Mouse (Mus musculus) embryonic facial prominence, embryonic 14.5 days (tissue): ENCODE measurements around the gene Galr3. TPM values are rescaled to one million over a fixed set of nuclear protein-coding genes. Genes with fewer than 3 reads are reported as not detected.
A peak's percentile ranks its signal among the peaks of the same experiment; 100 is the strongest.

Source experiments
- ATAC-seq: fragments of 200-750 bp; cut with Nextera tagmentation; 2 replicates; pipeline ENCODE4 v1.8.0; 2017; ENCODE audit warnings: low read depth, moderate number of reproducible peaks, moderate TSS enrichment
- DNase-seq: peaks from one replicate; pipeline ENCODE4 v3.0.0-alpha.2; 2015; ENCODE audit warnings: low spot score
- H3K27ac ChIP-seq: fragments of 300-500 bp; sonication (generic); replicated peaks from 2 replicates; pipeline ENCODE4 v1.5.1; 2014; ENCODE audit warnings: low read depth, mild to moderate bottlenecking, low read length, moderate library complexity
- H3K27me3 ChIP-seq: fragments of 300-500 bp; sonication (generic); replicated peaks from 2 replicates; pipeline ENCODE4 v1.6.1; 2014; ENCODE audit warnings: low read length; ENCODE audit not compliant: control insufficient read depth, insufficient read depth
- H3K36me3 ChIP-seq: fragments of 300-500 bp; sonication (generic); 2 replicates; pipeline ENCODE4 v1.6.1; 2014; ENCODE audit warnings: low read length, mixed read lengths; ENCODE audit not compliant: control insufficient read depth, insufficient read depth
- H3K4me1 ChIP-seq: fragments of 300-500 bp; sonication (generic); 2 replicates; pipeline ENCODE4 v1.6.1; 2014; ENCODE audit warnings: antibody characterized with exemption, low read length; ENCODE audit not compliant: control insufficient read depth, insufficient read depth
- H3K4me2 ChIP-seq: fragments of 300-500 bp; sonication (generic); 2 replicates; pipeline ENCODE4 v1.6.1; 2014; ENCODE audit warnings: low read depth, mild to moderate bottlenecking, low read length, moderate library complexity, mixed read lengths
- H3K4me3 ChIP-seq: fragments of 300-500 bp; sonication (generic); 2 replicates; pipeline ENCODE4 v1.5.1; 2014; ENCODE audit warnings: low read depth, mild to moderate bottlenecking, low read length
- H3K9ac ChIP-seq: fragments of 300-500 bp; sonication (generic); 2 replicates; pipeline ENCODE4 v1.6.1; 2014; ENCODE audit warnings: low read depth, mild to moderate bottlenecking, low read length, moderate library complexity, mixed read lengths
- H3K9me3 ChIP-seq: fragments of 300-500 bp; sonication (generic); 2 replicates; pipeline ENCODE4 v1.6.1; 2016; ENCODE audit warnings: low read length; ENCODE audit not compliant: control insufficient read depth
- whole genome bisulfite sequencing: fragments of 180-500 bp; shearing (Covaris S2); extraction: QIAGEN DNeasy Blood & Tissue Kit; methylation state at CpG from one replicate; pipeline ENCODE4 v1.1.7; 2014; 5-methylcytosine and 5-hydroxymethylcytosine counted together
- polyA plus RNA-seq: library from polyadenylated mRNA; unstranded; fragments of >200 nt; fragmentation: Nextera tagmentation; extraction: Ambion mirVana; gene quantifications from 2 replicates; pipeline ENCODE4 v1.2.1, GENCODE M21; 2014

Gene Galr3
- polyA plus RNA-seq, 1 experiment from 2014 or later = not detected

DNA sequence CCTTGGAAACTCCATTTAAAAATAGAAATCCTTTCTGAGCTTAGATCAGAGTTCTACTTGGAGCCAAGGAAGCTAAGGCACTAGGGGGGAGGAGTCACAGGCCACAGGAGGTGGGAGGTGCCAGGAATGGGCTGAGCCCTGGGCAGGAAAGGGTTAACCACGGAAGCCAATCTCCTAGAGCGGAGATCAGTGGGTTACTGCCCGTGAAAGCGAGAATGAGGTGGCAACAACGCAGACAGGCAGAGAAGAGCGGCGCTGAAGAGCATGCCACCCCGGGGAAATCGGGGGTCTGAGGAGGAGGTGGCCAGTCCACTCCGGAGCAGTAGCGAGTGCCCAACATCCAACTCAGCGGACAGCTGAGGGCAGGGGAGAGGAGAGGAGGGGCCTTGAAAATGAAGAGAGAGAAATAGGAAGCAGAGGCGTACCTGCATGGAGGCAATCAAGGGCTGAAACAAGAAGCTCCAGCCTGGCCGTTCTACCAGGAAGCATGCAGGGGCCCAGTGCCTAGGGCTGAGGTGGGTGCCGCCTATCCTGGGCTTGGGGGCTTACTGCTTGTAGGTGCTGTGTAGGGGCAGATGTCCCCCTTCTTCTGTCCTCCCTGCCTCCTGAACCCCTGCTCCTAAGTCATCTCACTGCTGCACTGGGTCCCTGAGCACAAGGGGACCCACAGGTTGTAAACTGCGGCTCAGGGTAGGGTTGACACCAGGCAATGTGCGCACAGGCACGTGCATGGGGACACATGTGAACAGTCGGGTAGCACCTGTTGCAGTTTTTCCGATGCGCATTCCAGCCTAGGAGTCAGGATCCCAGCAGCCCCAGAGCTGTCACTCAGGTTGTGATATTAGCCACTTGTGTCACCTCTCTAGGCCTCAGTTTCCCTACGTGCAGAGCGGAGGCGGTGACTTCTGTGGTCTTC lies 926 bp upstream of the Galr3 start:
- Histone ChIP-seq H3K4me1 (peaks cover 11% of the 10 kb centered on the region; the same call in 1 of the 2 replicates), H3K9ac (peak overlapping the region; percentile 35; the same call in 1 of the 2 replicates), H3K4me2 (peak overlapping the region; percentile 50), H3K4me3 (peak overlapping the region; percentile 23), H3K27ac (no peak overlapping the region), H3K36me3 (peaks cover 18% of the 10 kb centered on the region), H3K9me3 (no peaks in the 10 kb centered on the region), H3K27me3 (peaks cover 38% of the 10 kb centered on the region)
- ATAC-seq (no peak), DNase-seq (peak; percentile 41)
- 20% methylated on average over 23 of the region's 24 CpGs for WGBS

DNA sequence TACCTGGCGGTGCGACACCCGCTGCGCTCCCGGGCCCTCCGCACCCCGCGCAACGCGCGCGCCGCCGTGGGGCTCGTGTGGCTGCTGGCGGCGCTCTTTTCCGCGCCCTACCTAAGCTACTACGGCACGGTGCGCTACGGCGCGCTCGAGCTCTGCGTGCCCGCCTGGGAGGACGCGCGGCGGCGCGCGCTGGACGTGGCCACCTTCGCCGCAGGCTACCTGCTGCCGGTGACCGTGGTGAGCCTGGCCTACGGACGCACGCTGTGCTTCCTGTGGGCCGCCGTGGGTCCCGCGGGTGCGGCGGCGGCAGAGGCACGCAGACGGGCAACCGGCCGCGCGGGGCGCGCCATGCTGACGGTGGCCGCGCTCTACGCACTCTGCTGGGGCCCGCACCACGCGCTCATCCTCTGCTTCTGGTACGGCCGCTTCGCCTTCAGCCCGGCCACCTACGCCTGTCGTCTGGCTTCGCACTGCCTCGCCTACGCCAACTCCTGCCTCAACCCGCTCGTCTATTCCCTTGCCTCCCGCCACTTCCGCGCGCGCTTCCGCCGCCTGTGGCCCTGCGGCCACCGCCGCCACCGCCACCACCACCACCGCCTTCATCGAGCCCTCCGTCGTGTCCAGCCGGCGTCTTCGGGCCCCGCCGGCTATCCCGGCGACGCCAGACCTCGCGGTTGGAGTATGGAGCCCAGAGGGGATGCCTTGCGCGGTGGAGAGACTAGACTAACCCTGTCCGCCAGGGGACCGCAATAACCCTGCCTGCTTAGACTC lies 1.2 kb downstream of the Galr3 start:
- Histone ChIP-seq H3K27me3 (peaks cover 38% of the 10 kb centered on the region), H3K4me1 (peaks cover 11% of the 10 kb centered on the region; the same call in 1 of the 2 replicates), H3K4me2 (peak overlapping the region; percentile 98), H3K9me3 (no peaks in the 10 kb centered on the region), H3K4me3 (peak overlapping the region; percentile 56), H3K27ac (no peak overlapping the region), H3K9ac (peak overlapping the region; percentile 62), H3K36me3 (no peaks in the 10 kb centered on the region)
- ATAC-seq (peak; percentile 26; the same call in 1 of the 2 replicates), DNase-seq (peak; percentile 35)
- under 1% methylated on average over 77 of the region's 105 CpGs for WGBS

DNA sequence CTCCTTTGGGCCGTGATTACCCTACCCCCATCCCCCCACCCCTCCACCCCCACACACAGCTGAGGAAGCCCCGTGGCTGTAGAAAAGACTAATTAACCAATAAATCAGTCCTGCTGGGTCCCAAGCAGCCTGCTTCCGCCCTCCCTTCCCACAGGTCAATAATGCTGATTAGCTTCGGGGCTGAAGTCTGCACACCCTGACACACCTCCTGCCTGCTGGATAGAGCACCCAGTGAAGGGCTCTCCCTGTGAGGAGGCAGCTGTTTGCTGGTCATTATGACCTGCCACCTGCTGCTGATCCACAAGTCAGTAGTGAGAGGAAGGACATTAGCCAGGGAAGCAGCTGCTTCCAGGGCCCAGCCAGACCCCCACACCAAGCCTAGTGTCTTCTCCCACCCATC lies 3.2 kb downstream of the Galr3 start:
- Histone ChIP-seq H3K36me3 (no peaks in the 10 kb centered on the region), H3K4me3 (no peak overlapping the region), H3K27ac (no peak overlapping the region), H3K9ac (no peak overlapping the region), H3K4me2 (no peak overlapping the region), H3K9me3 (no peaks in the 10 kb centered on the region), H3K4me1 (peaks cover 11% of the 10 kb centered on the region; the same call in 1 of the 2 replicates), H3K27me3 (peaks cover 38% of the 10 kb centered on the region)
- peak; percentile 41 for DNase-seq
- peak; percentile 20; the same call in 1 of the 2 replicates for ATAC-seq
- WGBS = 16% methylated on average over 4 of the region's 4 CpGs

DNA sequence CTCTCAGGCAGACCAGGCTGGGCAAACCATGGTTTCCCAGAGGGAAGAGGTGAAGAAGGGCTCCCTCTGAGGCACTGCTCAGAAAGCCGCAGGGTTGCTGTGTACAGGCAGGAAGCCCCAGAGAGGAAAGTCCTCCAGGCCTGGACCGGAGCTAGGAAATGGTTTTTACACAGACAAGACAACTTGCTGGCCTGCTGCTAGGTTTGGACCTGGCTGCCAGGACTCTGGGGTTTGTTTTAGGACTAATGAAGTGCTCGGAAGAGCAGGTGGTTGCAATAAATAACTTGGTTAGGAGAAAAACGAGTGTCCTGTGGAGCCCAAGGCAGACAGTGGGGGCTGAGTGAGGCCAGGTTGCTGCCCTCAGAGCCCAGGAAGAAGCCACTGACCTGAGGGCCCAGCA lies 6.5 kb downstream of the Galr3 start:
- H3K4me1 ChIP-seq = no peaks in the 10 kb centered on the region
- peaks cover 7% of the 10 kb centered on the region; the same call in 1 of the 2 replicates for H3K36me3 ChIP-seq
- ATAC-seq = no peak
- H3K9ac ChIP-seq = no peak overlapping the region
- no peak for DNase-seq
- no peak overlapping the region for H3K4me2 ChIP-seq
- no peaks in the 10 kb centered on the region for H3K9me3 ChIP-seq
- 59% methylated on average over 4 of the region's 4 CpGs for WGBS
- H3K4me3 ChIP-seq = no peak overlapping the region
- no peak overlapping the region for H3K27ac ChIP-seq
- H3K27me3 ChIP-seq = peaks cover 7% of the 10 kb centered on the region

DNA sequence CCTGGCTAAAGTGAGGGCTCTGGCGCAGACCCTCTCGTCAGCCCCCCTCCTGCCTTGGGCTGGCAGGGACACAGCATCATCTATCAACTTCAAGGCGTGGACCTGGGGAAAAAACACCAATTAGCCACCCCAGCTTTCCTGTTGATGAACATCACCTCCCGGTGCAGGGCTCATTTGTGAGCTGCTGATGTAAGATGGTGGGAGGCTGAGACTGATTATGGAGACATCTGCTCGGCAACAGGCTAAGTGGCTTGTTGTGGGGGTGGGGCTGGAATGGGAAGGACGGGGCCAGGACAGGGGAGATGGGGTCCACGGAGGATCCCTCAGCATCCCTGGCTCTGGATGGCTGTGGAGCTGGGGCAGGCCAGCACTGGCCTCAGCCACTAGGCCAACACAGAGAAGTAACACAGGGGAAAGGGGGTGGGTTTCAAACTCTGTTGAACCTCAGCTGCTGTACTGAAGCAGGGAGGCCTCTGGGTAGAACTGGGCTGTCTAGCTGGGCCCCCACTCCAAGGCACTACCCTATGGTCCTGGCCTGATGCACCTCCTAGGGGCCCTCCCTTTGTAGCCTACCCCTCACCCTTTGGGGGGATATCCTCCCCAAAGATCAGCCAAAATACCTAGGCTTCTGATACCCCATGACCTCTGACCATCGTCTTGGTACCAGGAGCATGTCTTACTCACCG lies 8.6 kb downstream of the Galr3 start:
- 0 out of 2 replicates have a peak, but pooled peaks have one; percentile 22 for ATAC-seq
- H3K36me3 ChIP-seq = peaks cover 27% of the 10 kb centered on the region
- no peak overlapping the region for H3K4me2 ChIP-seq
- 55% methylated on average over 9 of the region's 9 CpGs for WGBS
- DNase-seq = no peak
- no peak overlapping the region for H3K27ac ChIP-seq
- no peak overlapping the region for H3K4me3 ChIP-seq
- no peaks in the 10 kb centered on the region for H3K4me1 ChIP-seq
- H3K9me3 ChIP-seq = no peaks in the 10 kb centered on the region
- no peak overlapping the region for H3K9ac ChIP-seq
- no peaks in the 10 kb centered on the region for H3K27me3 ChIP-seq

DNA sequence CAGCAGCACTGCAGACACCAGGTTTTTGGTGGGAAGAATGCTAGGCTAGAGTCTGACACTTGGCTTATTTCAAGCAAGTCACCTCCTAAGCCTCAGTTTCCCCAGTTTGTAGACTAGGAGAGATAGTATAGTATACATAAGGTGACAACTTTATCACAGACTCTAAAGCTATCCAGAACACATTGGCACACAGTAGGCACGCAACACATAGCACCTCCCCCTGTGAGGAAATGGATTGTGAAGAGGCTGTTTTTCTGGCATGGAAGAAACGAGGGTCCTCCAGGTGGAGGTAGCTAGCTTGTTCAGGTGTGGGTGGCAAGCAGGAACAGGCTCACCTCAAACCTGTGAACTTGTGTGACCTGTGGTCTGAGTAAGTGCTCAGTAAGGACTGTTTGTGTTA lies 9.3 kb downstream of the Galr3 start:
- Histone ChIP-seq H3K4me3 (no peak overlapping the region), H3K27ac (no peak overlapping the region), H3K9ac (no peak overlapping the region), H3K27me3 (no peaks in the 10 kb centered on the region), H3K9me3 (no peaks in the 10 kb centered on the region), H3K4me1 (no peaks in the 10 kb centered on the region), H3K36me3 (peaks cover 34% of the 10 kb centered on the region), H3K4me2 (no peak overlapping the region)
- 76% methylated on average over 2 of the region's 2 CpGs for WGBS
- DNase-seq (no peak), ATAC-seq (no peak)

DNA sequence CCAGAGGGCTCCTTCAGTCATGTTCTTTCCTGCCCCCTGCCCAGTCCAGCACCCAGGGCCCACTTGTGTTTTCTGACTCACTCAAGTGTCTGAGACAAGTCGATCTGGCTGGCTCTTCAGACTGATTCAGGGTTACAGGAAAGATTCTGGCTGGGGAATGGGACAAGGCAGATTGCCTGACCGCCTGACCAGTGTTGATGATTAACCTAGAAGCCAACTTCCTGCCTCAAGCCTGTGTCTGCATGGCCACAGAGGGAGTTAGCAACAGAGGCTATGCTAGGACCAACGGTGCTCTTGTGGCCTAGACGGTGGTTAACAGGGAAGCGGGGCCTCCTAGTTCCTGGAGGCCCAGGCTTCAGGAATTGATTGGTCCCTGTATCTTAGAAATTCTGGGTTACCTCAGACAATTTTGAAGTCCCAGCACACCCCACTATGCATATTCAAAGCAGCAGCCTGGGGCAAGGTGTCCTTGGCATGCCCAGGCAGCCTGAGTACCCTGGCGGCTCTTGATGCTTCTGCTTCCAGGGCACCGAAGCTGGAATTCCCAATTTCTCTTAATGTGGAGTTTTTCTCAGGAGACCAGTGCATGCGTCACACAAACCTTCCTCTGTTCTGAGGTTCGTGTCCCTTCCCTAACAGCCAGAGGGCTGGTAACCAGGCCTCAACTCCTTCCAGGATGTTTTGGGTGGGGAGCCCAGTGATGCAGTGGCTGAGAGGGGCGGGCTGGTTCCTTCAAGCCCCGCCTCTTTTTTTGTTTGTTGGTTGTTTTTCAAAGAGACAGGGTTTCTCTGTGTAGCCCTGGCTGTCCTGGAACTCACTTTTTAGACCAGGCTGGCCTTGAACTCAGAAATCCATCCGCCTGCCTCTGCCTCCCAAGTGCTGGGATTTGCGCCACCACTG lies 10.0 kb downstream of the Galr3 start:
- no peak for ATAC-seq
- no peak overlapping the region for H3K4me2 ChIP-seq
- H3K4me3 ChIP-seq = no peak overlapping the region
- no peak for DNase-seq
- H3K9ac ChIP-seq = no peak overlapping the region
- H3K36me3 ChIP-seq = peaks cover 41% of the 10 kb centered on the region
- H3K4me1 ChIP-seq = no peaks in the 10 kb centered on the region
- H3K27me3 ChIP-seq = no peaks in the 10 kb centered on the region
- 57% methylated on average over 13 of the region's 13 CpGs for WGBS
- no peaks in the 10 kb centered on the region for H3K9me3 ChIP-seq
- no peak overlapping the region for H3K27ac ChIP-seq
